ENCODE assay signal across 13 mouse cellular contexts in genomic region chr8:123135406-123135805, GRCm38 (mm10). TPM values are rescaled to one million over a fixed set of nuclear protein-coding genes. Genes with fewer than 3 reads are reported as not detected.
DNase-seq lines count a peak whose midpoint lies in the region; ATAC-seq lines count a peak whose summit lies in the region.
"Had no signal": no experiment of that assay in that cellular context is flagged by ENCODE, and none has a peak within 500 bp of the region (broad histone marks: within the 10 kb centered on the region; RNA-seq: fewer than 3 reads in every experiment).

No protein-coding gene starts in this region.

- H3K4me2 ChIP-seq in neural tube, embryonic 12.5 days (replicated peaks) = peak overlapping the region; percentile 24
- H3K4me2 ChIP-seq in stomach, embryonic 15.5 days = no peak overlapping the region
- H3K4me2 ChIP-seq: embryonic facial prominence, embryonic 13.5 days; limb, embryonic 12.5 days had no signal

- 0 out of 2 replicates have a peak, but pooled peaks cover 4% of the 10 kb centered on the region for H3K27me3 ChIP-seq in neural tube, embryonic 12.5 days (replicated peaks)
- H3K27me3 ChIP-seq in stomach, embryonic 15.5 days (replicated peaks) = no peaks in the 10 kb centered on the region
- H3K27me3 ChIP-seq: embryonic facial prominence, embryonic 13.5 days; limb, embryonic 12.5 days had no signal

- no peak for ATAC-seq in neural tube, embryonic 12.5 days (ENCODE audit: low FRiP score, low read depth)
- no peak for ATAC-seq in stomach, embryonic 15.5 days (ENCODE audit: insufficient read depth, low FRiP score, low read depth)

- 0 out of 2 replicates have a peak, but pooled peaks cover 3% of the 10 kb centered on the region for H3K9me3 ChIP-seq in neural tube, embryonic 12.5 days
- no peaks in the 10 kb centered on the region for H3K9me3 ChIP-seq in stomach, embryonic 15.5 days

- 21% methylated on average over 7 of the region's 7 CpGs for WGBS in neural tube, embryonic 12.5 days
- WGBS in stomach, embryonic 15.5 days = 22% methylated on average over 7 of the region's 7 CpGs

- H3K4me1 ChIP-seq in neural tube, embryonic 12.5 days = peaks cover 24% of the 10 kb centered on the region
- peaks cover 24% of the 10 kb centered on the region for H3K4me1 ChIP-seq in stomach, embryonic 15.5 days

- no peak overlapping the region for H3K27ac ChIP-seq in neural tube, embryonic 12.5 days
- H3K27ac ChIP-seq in stomach, embryonic 15.5 days = peak overlapping the region; percentile 44; the same call in 1 of the 2 replicates
- H3K27ac ChIP-seq: embryonic facial prominence, embryonic 13.5 days; limb, embryonic 12.5 days had no signal

- no peak overlapping the region for H3K9ac ChIP-seq in neural tube, embryonic 12.5 days
- no peak overlapping the region for H3K9ac ChIP-seq in stomach, embryonic 15.5 days
- H3K9ac ChIP-seq: embryonic facial prominence, embryonic 13.5 days; limb, embryonic 12.5 days had no signal

- H3K36me3 ChIP-seq in neural tube, embryonic 12.5 days = no peaks in the 10 kb centered on the region
- no peaks in the 10 kb centered on the region for H3K36me3 ChIP-seq in stomach, embryonic 15.5 days
- H3K36me3 ChIP-seq: embryonic facial prominence, embryonic 13.5 days; limb, embryonic 12.5 days had no signal

- H3K4me3 ChIP-seq in neural tube, embryonic 12.5 days = no peak overlapping the region
- H3K4me3 ChIP-seq in stomach, embryonic 15.5 days (replicated peaks) = no peak overlapping the region
- H3K4me3 ChIP-seq: embryonic facial prominence, embryonic 13.5 days; limb, embryonic 12.5 days had no signal

- peak; percentile 58 for DNase-seq in adrenal gland, postnatal 14 days
- DNase-seq in adrenal gland, adult 18-20 months (ENCODE audit: low spot score in 2 of 2) = no peak
- no peak for DNase-seq in neural tube, embryonic 10.5 days (ENCODE audit: extremely low spot score, low spot score)
- peak; percentile 42 to 62 for DNase-seq in layer of hippocampus, postnatal 14 days (ENCODE audit: low spot score in 2 of 2)
- no peak for DNase-seq in c-Kit-positive CD71-positive TER-119-positive erythroid progenitor cells, embryonic 14.5 days (ENCODE audit: low spot score)
- no peak for DNase-seq in gastrocnemius, postnatal 10 days
- DNase-seq: B cell, adult 2 months; heart, postnatal 10 days; thymus, postnatal 25 days had no signal

RNA-seq across cellular contexts. Expression of gene Cpne7, which starts 18.2 kb away (rescaled TPM):
- 6.0 and 7.0 TPM in 2 replicates for total RNA-seq in adrenal gland, postnatal 14 days (2021)
- total RNA-seq in adrenal gland, adult 18-20 months (2021) = 1 to 10 TPM; 4.7 to 6.6 TPM
- polyA plus RNA-seq in neural tube, embryonic 12.5 days (2016; fragmentation: Nextera tagmentation; extraction: Ambion mirVana) = 0.17 and 0.18 TPM in 2 replicates
- 100 to 1,000 TPM; 319 to 359 TPM for total RNA-seq in layer of hippocampus, postnatal 14 days (2021)
- 2.0 and 2.3 TPM in 2 replicates for polyA plus RNA-seq in stomach, embryonic 15.5 days (2015; fragmentation: Nextera tagmentation; extraction: Ambion mirVana)
- total RNA-seq in gastrocnemius, postnatal 10 days (2021) = under 1 TPM; 0.41 to 0.82 TPM

RNA-seq across cellular contexts. Expression of gene Sult5a1, which starts 22.7 kb away (rescaled TPM):
- total RNA-seq in adrenal gland, postnatal 14 days (2021) = 8.8 and 10.1 TPM in 2 replicates
- 10 to 100 TPM in 1 of 2 experiments, 1 to 10 TPM in 1; 9.2 to 12.2 TPM for total RNA-seq in adrenal gland, adult 18-20 months (2021)
- 3.5 and 4.0 TPM in 2 replicates for polyA plus RNA-seq in neural tube, embryonic 12.5 days (2016; fragmentation: Nextera tagmentation; extraction: Ambion mirVana)
- total RNA-seq in layer of hippocampus, postnatal 14 days (2021) = 1 to 10 TPM; 2.2 to 2.9 TPM
- polyA plus RNA-seq in stomach, embryonic 15.5 days (2015; fragmentation: Nextera tagmentation; extraction: Ambion mirVana) = 14.2 and 15.6 TPM in 2 replicates
- total RNA-seq in gastrocnemius, postnatal 10 days (2021) = 1 to 10 TPM; 5.8 to 6.4 TPM

RNA-seq across cellular contexts. Expression of gene Rpl13, which starts 33.3 kb away (rescaled TPM):
- total RNA-seq in adrenal gland, postnatal 14 days (2021) = 587 and 646 TPM in 2 replicates
- 100 to 1,000 TPM; 629 to 647 TPM for total RNA-seq in adrenal gland, adult 18-20 months (2021)
- 922 and 973 TPM in 2 replicates for polyA plus RNA-seq in neural tube, embryonic 12.5 days (2016; fragmentation: Nextera tagmentation; extraction: Ambion mirVana)
- 100 to 1,000 TPM; 390 to 435 TPM for total RNA-seq in layer of hippocampus, postnatal 14 days (2021)
- polyA plus RNA-seq in stomach, embryonic 15.5 days (2015; fragmentation: Nextera tagmentation; extraction: Ambion mirVana) = 1,122 and 1,488 TPM in 2 replicates
- total RNA-seq in gastrocnemius, postnatal 10 days (2021) = 100 to 1,000 TPM; 676 to 736 TPM

RNA-seq across cellular contexts. Expression of gene Dpep1, which starts 50.6 kb away (rescaled TPM):
- total RNA-seq in adrenal gland, postnatal 14 days (2021) = 33.6 and 54.6 TPM in 2 replicates
- 10 to 100 TPM; 45.0 to 48.5 TPM for total RNA-seq in adrenal gland, adult 18-20 months (2021)
- 0.33 and 0.37 TPM in 2 replicates for polyA plus RNA-seq in neural tube, embryonic 12.5 days (2016; fragmentation: Nextera tagmentation; extraction: Ambion mirVana)
- total RNA-seq in layer of hippocampus, postnatal 14 days (2021) = under 1 TPM; 0.50 to 0.71 TPM
- polyA plus RNA-seq in stomach, embryonic 15.5 days (2015; fragmentation: Nextera tagmentation; extraction: Ambion mirVana) = 2.0 and 3.9 TPM in 2 replicates
- total RNA-seq in gastrocnemius, postnatal 10 days (2021) = 1 to 10 TPM; 5.1 to 6.6 TPM

Comparison
In these comparisons a context has a peak if more than half of its experiments do, and no peak if none do; other contexts are left out.
1. DNase-seq: peak in adrenal gland, postnatal 14 days (single experiment) and layer of hippocampus, postnatal 14 days (2 of 2); none in adrenal gland, adult 18-20 months (0 of 2), neural tube, embryonic 10.5 days (single experiment), c-Kit-positive CD71-positive TER-119-positive erythroid progenitor cells, embryonic 14.5 days (single experiment) and gastrocnemius, postnatal 10 days (single experiment).
2. RNA of gene Cpne7, which starts 18.2 kb away (total RNA-seq): 319 to 359 TPM in layer of hippocampus, postnatal 14 days; 4.7 to 6.6 TPM in adrenal gland, adult 18-20 months, 6.0 to 7.0 TPM in adrenal gland, postnatal 14 days and 0.41 to 0.82 TPM in gastrocnemius, postnatal 10 days; every median in the first group is over 10 times any median in the second.